Mouse (Mus musculus) kidney, embryonic 15.5 days (tissue): ENCODE data around the gene Gpr37l1. TPM values are rescaled to one million over a fixed set of nuclear protein-coding genes. Genes with fewer than 3 reads are reported as not detected.
"Not testable (repeated sequence)": the region's sequence is repeated elsewhere in the genome, so short reads cannot be mapped to it uniquely, and the experiment has no call there.

Source experiments
- ATAC-seq: fragments of 200-750 bp; cut with Nextera tagmentation; replicated peaks from 2 replicates; pipeline ENCODE4 v1.8.0; 2017; ENCODE audit warnings: moderate TSS enrichment; ENCODE audit not compliant: low FRiP score
- H3K27ac ChIP-seq: fragments of 300-500 bp; sonication (generic); 2 replicates; pipeline ENCODE4 v1.5.1; 2015; ENCODE audit warnings: mild to moderate bottlenecking, inconsistent platforms
- H3K27me3 ChIP-seq: fragments of 300-500 bp; sonication (generic); 2 replicates; pipeline ENCODE4 v1.6.1; 2015; ENCODE audit warnings: inconsistent platforms
- H3K36me3 ChIP-seq: fragments of 300-500 bp; sonication (generic); 2 replicates; pipeline ENCODE4 v1.6.1; 2015; ENCODE audit warnings: inconsistent platforms
- H3K4me1 ChIP-seq: fragments of 300-500 bp; sonication (generic); 2 replicates; pipeline ENCODE4 v1.6.1; 2015; ENCODE audit warnings: inconsistent platforms
- H3K4me2 ChIP-seq: fragments of 300-500 bp; sonication (generic); 2 replicates; pipeline ENCODE4 v1.6.1; 2015; ENCODE audit warnings: moderate library complexity, mild to moderate bottlenecking, inconsistent platforms
- H3K4me3 ChIP-seq: fragments of 300-500 bp; sonication (generic); replicated peaks from 2 replicates; pipeline ENCODE4 v1.5.1; 2015; ENCODE audit warnings: mild to moderate bottlenecking, inconsistent platforms
- H3K9ac ChIP-seq: fragments of 300-500 bp; sonication (generic); 2 replicates; pipeline ENCODE4 v1.6.1; 2015; ENCODE audit warnings: mild to moderate bottlenecking, inconsistent platforms
- H3K9me3 ChIP-seq: fragments of 300-500 bp; sonication (generic); replicated peaks from 2 replicates; pipeline ENCODE4 v1.6.1; 2016; ENCODE audit warnings: inconsistent platforms
- WGBS: fragments of 180-500 bp; shearing (Covaris S2); methylation state at CpG from one replicate; pipeline ENCODE4 v1.1.7; 2015; ENCODE audit warnings: mixed read lengths; 5-methylcytosine and 5-hydroxymethylcytosine counted together
- polyA plus RNA-seq: library from polyadenylated mRNA; unstranded; fragments of >200 nt; fragmentation: Nextera tagmentation; extraction: Ambion mirVana; gene quantifications from 2 replicates; pipeline ENCODE4 v1.2.1, GENCODE M21; 2015

Gpr37l1 gene
- polyA plus RNA-seq, 1 experiment from 2014 or later: not detected

DNA sequence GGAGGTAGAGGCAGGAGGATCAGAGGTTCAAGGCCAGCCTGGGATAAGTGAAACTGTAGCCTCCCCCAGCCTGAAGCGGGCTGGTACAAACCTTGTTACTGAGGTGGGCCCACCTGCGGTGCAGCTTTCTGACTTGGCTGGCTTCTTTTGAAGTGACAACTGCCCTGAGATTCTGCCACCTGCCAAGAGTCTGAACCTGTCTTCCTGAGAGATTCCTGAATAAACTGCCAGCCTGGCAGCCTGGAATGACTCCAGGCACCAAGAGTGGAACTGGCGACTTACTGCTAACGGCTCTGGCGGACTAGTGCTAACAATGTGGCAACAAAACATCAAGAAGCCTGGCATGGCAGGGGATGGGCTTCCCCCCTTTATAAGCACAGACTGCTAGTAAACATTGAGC, 26.9 kb upstream of the Gpr37l1 start:
- not testable (repeated sequence) for ATAC-seq, H3K4me2 ChIP-seq, H3K27me3 ChIP-seq, H3K9ac ChIP-seq, H3K9me3 ChIP-seq, H3K27ac ChIP-seq, H3K4me3 ChIP-seq, H3K36me3 ChIP-seq
- WGBS: 84% methylated on average over 5 of the region's 5 CpGs
- peaks cover 11% of the 10 kb centered on the region for H3K4me1 ChIP-seq

DNA sequence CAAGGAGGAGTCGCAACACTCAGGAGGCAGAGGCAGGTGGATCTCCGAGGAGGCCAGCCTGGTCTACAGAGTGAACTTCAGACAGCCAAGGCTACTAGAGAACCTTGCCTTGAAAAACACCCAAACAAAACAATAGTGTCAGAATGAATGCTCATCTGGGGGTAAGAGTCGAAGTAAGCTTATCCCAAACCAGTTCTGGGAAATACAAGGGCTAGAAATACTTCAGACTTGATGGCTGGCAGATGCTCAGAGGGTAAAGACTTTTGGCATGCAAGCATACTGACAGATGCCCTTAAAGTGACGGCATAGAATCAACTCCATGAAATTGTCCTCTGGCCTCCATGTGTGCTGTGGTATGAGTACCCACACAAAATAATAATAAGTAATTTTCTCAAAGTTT, 21.7 kb upstream of the Gpr37l1 start:
- Histone ChIP-seq H3K9ac (no peak overlapping the region), H3K4me3 (no peak overlapping the region), H3K27me3 (no peaks in the 10 kb centered on the region), H3K9me3 (no peaks in the 10 kb centered on the region), H3K4me2 (no peak overlapping the region), H3K27ac (no peak overlapping the region), H3K4me1 (no peaks in the 10 kb centered on the region), H3K36me3 (no peaks in the 10 kb centered on the region)
- 90% methylated on average over 4 of the region's 4 CpGs for WGBS
- no peak for ATAC-seq

DNA sequence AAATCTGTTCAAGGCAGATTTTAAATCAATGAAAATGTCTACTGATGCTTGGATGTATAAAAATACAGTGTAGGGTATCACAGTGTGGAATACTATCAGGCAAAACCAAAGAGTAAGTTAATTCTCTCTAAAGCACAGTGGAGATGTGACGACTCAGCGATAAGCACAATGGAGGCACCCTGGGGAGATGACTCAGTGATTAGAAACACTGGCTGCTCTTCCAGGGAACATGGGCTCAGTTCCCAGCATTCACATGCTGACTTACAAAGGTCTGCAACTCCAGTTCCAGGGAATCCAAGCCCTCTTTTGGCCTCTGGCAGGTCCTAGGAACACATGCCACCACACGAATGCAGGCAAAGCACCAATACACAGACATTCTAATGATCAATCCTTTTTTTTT, 20.7 kb upstream of the Gpr37l1 start:
- 50% methylated on average over 3 of the region's 3 CpGs for WGBS

DNA sequence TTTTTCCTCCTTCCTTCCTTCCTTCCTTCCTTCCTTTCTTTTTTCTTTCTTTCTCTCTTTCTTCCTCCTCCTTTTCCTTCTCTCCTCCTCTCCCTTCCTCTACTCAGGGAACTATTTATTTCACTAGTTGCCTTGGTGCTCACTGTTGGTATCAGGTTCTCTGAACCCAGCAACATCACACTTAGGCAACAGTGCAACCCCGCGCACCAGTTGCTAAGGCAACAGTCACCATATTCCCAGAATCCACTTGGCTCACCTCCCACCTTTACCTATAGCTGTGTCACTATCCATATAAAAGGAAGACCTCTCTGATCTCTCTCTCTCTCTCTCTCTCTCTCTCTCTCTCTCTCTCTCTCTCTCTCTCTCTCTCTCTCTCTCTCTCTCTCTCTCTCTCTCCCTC, 19.5 kb upstream of the Gpr37l1 start:
- not testable (repeated sequence) for H3K9me3 ChIP-seq, H3K36me3 ChIP-seq, H3K27me3 ChIP-seq, H3K4me3 ChIP-seq, H3K4me2 ChIP-seq, ATAC-seq, H3K9ac ChIP-seq, H3K27ac ChIP-seq
- H3K4me1 ChIP-seq: peaks cover 12% of the 10 kb centered on the region; the same call in 1 of the 2 replicates
- WGBS: 47% methylated on average over 2 of the region's 2 CpGs

More for the DNA sequence above, 20.7 kb upstream of the Gpr37l1 start:
- Histone ChIP-seq H3K9ac (no peak overlapping the region), H3K4me1 (peaks cover 5% of the 10 kb centered on the region; the same call in 1 of the 2 replicates), H3K27ac (no peak overlapping the region), H3K4me2 (no peak overlapping the region), H3K36me3 (no peaks in the 10 kb centered on the region), H3K9me3 (no peaks in the 10 kb centered on the region), H3K27me3 (no peaks in the 10 kb centered on the region), H3K4me3 (no peak overlapping the region)
- ATAC-seq: no peak

DNA sequence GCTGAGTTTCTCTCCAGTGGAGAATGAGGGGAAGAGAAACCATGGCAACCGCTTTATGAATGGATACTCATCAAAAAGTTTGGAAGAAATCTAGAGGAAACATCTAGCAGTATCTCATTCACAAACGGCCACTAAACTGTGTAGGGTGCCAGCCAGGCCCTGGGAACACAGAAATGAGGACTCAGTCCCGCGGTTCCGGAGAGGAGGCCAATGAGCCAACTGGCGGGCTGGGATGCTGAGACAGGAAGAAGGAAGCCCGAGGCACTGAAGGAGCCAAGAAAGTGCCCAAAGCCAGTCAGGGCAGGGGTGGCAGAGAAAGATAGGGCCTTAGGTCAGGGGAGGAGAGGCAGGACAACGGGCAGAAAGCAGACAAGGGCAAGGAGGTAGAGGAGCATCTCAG, 18.9 kb upstream of the Gpr37l1 start:
- H3K36me3 ChIP-seq: no peaks in the 10 kb centered on the region
- H3K9me3 ChIP-seq: no peaks in the 10 kb centered on the region
- no peak for ATAC-seq
- H3K4me3 ChIP-seq: no peak overlapping the region
- no peak overlapping the region for H3K9ac ChIP-seq
- no peaks in the 10 kb centered on the region for H3K27me3 ChIP-seq
- H3K4me1 ChIP-seq: peaks cover 14% of the 10 kb centered on the region; the same call in 1 of the 2 replicates
- WGBS: 45% methylated on average over 8 of the region's 8 CpGs
- no peak overlapping the region for H3K4me2 ChIP-seq
- H3K27ac ChIP-seq: no peak overlapping the region

DNA sequence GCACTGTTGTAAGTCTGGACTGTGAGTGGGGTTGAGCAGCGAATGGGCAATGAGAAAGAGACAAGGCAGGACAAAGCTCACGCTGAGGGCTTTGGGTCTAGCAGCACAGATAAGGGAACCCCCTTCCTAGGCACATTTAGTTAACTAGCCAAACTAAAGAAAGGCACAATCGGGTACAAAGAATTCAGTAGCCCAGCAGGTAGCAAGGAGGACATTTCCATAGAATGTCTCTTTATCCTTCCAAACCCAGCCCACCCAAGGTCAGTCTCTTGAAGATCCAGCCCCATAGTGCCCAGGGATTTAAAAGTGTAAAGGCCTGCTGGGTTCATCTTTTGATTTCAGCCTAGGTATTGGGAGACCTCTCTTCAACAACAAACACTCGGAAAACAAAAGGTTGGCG, 18.5 kb upstream of the Gpr37l1 start:
- WGBS: 63% methylated on average over 5 of the region's 5 CpGs
- Histone ChIP-seq H3K9ac (no peak overlapping the region), H3K27ac (no peak overlapping the region), H3K4me3 (no peak overlapping the region), H3K4me1 (peaks cover 14% of the 10 kb centered on the region; the same call in 1 of the 2 replicates), H3K4me2 (no peak overlapping the region), H3K36me3 (no peaks in the 10 kb centered on the region), H3K9me3 (no peaks in the 10 kb centered on the region), H3K27me3 (no peaks in the 10 kb centered on the region)
- no peak for ATAC-seq

DNA sequence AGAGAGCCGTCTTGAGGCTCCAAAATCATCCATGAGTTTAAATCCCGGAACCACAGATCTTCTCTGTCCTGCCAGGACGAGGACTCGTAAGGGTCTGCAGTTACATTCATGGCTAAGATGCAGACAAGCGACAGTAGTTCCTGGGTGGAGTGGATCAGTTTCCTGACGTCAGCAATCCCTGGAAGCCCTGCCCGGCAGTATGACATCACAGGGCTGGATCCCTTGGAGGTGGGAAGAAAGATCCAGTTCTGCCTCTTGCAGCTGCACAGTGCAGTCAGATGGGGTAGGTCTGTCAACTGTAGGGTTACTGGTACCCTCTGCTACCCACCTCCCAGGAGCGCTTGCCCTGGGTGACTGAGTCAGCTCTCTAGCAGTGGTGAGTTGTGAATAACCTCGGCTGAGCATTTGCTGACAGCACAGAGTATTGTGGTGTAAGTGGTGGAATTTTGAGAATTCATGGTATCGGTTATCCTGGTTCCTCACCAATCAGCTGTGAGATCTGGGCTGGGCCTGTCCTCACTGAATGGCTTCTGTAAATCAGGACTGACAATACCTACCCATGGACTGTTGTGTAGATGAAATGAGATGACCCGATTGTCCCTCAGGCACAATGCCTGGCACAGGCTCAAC, 16.6 kb upstream of the Gpr37l1 start:
- peaks cover 18% of the 10 kb centered on the region; the same call in 1 of the 2 replicates for H3K4me1 ChIP-seq
- no peak overlapping the region for H3K4me2 ChIP-seq
- no peak overlapping the region for H3K4me3 ChIP-seq
- no peaks in the 10 kb centered on the region for H3K9me3 ChIP-seq
- no peaks in the 10 kb centered on the region for H3K36me3 ChIP-seq
- no peaks in the 10 kb centered on the region for H3K27me3 ChIP-seq
- 65% methylated on average over 11 of the region's 11 CpGs for WGBS
- no peak for ATAC-seq
- no peak overlapping the region for H3K9ac ChIP-seq
- H3K27ac ChIP-seq: no peak overlapping the region

DNA sequence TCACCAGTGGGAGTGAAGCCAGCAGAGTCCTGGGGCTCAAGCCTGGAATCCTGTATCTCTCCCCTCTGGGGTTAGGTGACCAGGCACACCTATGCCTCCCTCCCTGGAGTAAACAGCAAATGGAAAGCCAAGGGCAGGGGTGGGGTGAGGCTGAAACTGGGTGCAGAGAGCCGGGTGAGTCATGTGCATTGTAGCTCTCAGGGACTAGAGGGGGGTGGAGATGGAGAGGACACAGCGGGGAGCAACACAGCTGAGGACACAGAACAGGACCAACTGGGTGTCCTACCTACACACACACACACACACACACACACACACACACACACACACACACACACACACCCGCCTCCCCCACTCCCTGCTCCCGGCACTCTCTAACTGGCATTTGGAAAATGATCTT, 16.0 kb upstream of the Gpr37l1 start:
- Histone ChIP-seq H3K4me2 (no peak overlapping the region), H3K4me3 (no peak overlapping the region), H3K9ac (no peak overlapping the region), H3K27me3 (no peaks in the 10 kb centered on the region), H3K27ac (no peak overlapping the region), H3K9me3 (no peaks in the 10 kb centered on the region), H3K4me1 (peaks cover 18% of the 10 kb centered on the region; the same call in 1 of the 2 replicates), H3K36me3 (no peaks in the 10 kb centered on the region)
- no peak for ATAC-seq
- WGBS: 87% methylated on average over 4 of the region's 4 CpGs

DNA sequence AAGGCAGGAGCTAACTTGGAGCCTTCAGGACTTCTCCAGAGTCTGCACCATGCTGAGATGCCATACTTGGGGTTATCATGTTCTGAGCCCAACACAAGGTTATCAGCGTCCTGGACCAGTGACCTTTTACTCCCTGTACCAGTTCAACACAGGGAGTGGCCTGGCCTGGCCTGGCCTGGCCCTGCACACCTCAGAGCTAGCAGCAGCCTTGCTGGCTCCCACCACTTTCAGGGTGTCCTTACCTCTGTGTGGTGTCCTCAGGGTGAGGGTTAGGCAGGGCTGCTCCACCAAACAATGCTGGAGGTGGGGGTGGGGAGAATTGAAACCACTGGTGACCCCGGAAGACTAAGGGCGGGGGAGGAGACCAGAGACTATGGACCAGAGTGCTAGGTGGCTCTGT, 15.5 kb upstream of the Gpr37l1 start:
- Histone ChIP-seq H3K36me3 (no peaks in the 10 kb centered on the region), H3K9ac (no peak overlapping the region), H3K4me2 (no peak overlapping the region), H3K9me3 (no peaks in the 10 kb centered on the region), H3K27me3 (no peaks in the 10 kb centered on the region), H3K4me1 (peaks cover 18% of the 10 kb centered on the region; the same call in 1 of the 2 replicates), H3K4me3 (no peak overlapping the region), H3K27ac (no peak overlapping the region)
- peak; percentile 55; the same call in 1 of the 2 replicates for ATAC-seq
- WGBS: 70% methylated on average over 3 of the region's 3 CpGs

DNA sequence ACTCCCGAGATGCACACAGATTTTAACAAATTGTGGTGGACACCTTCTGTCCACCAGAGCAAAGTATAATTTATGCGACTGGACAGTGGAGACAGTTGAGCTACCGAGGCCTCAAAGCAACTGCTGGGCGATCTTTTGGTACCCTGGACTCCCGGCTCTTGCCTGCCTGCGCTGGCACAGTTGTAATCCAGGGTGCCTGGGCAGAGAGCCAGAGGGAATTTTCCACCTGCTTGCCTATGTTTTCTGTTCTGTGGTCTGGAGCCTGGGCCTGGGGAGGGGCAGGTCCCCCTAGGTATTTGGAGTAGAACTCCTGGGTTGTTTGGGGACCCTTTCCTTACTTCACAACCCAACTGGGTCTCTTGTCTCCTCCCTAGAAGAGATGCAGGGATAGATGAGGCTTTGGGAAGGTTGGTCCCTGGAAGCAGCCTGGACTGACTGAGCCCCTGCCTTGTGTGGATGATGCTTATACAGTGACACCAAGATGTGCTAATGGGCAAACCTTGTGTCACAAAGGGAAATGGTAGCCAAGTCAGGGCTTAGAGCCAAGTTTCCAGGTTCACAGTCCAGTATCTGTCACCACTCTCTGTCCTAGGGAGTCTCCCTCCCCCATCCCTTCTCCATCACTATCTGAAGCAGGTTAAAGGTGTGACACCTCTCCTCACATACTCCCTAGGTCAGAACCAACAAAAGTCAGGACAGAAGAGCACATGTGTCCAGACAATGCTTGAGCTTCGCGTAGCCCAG, 14.6 kb upstream of the Gpr37l1 start:
- H3K4me3 ChIP-seq: no peak overlapping the region
- H3K27ac ChIP-seq: no peak overlapping the region
- no peaks in the 10 kb centered on the region for H3K27me3 ChIP-seq
- peaks cover 18% of the 10 kb centered on the region; the same call in 1 of the 2 replicates for H3K4me1 ChIP-seq
- H3K36me3 ChIP-seq: no peaks in the 10 kb centered on the region
- WGBS: 78% methylated on average over 8 of the region's 8 CpGs
- no peaks in the 10 kb centered on the region for H3K9me3 ChIP-seq
- ATAC-seq: no peak
- H3K9ac ChIP-seq: no peak overlapping the region
- no peak overlapping the region for H3K4me2 ChIP-seq

DNA sequence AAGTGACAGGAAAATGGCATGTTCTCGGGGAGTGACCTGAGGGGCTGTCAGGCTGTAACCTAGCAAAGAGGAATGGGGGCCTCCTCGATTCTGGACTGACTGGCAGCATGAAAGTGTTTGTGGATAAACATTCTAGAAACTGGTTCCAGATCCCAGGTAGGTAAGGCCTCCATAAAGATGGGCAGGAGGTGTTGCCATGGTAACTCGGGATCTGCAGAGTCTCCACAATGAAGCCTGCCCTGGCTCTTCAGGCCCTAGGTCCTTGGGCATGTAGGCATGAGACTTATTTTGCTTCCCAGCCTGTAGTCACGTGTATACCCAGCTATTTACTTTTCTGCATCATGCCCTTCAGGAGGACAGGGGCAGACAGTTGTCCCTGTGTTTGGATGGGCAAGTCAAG, 13.8 kb upstream of the Gpr37l1 start:
- H3K4me3 ChIP-seq: no peak overlapping the region
- H3K9me3 ChIP-seq: no peaks in the 10 kb centered on the region
- H3K27me3 ChIP-seq: no peaks in the 10 kb centered on the region
- H3K27ac ChIP-seq: 0 out of 2 replicates have a peak overlapping the region, but pooled peaks have one; percentile 13
- no peaks in the 10 kb centered on the region for H3K36me3 ChIP-seq
- H3K9ac ChIP-seq: no peak overlapping the region
- H3K4me2 ChIP-seq: no peak overlapping the region
- H3K4me1 ChIP-seq: peaks cover 18% of the 10 kb centered on the region; the same call in 1 of the 2 replicates
- WGBS: 60% methylated on average over 4 of the region's 4 CpGs
- ATAC-seq: no peak

DNA sequence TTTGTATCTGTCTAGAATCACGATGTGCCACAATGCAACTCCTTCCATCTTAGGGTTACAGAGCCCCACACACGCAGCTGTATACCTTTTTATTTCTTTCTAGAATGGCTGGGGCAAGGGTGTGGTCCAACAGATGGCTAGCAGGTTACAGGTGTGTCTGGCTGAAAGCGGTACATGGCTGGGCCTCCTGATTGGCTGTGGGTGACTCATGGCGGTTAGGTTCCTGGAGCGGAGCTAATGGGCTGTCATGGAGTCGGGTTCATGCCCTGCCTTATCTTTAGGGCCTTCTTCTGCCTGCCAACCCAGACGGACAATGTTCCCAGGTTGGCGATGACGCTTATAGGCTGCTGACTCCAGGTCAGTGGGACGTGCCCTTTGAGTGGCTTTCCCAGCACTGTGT, 13.3 kb upstream of the Gpr37l1 start:
- no peak overlapping the region for H3K4me3 ChIP-seq

More for the DNA sequence above, 13.3 kb upstream of the Gpr37l1 start:
- Histone ChIP-seq H3K4me2 (no peak overlapping the region), H3K27ac (0 out of 2 replicates have a peak overlapping the region, but pooled peaks have one; percentile 13), H3K27me3 (no peaks in the 10 kb centered on the region), H3K4me1 (peaks cover 18% of the 10 kb centered on the region; the same call in 1 of the 2 replicates), H3K36me3 (no peaks in the 10 kb centered on the region), H3K9ac (no peak overlapping the region), H3K9me3 (no peaks in the 10 kb centered on the region)
- WGBS: 67% methylated on average over 10 of the region's 10 CpGs
- peak; percentile 66 for ATAC-seq
